Mouse (Mus musculus): ENCODE results near the gene Zfp455. TPM values are rescaled to one million over a fixed set of nuclear protein-coding genes. Genes with fewer than 3 reads are reported as not detected.
A peak's percentile ranks its signal among the peaks of the same experiment; 100 is the strongest.
"Not testable (repeated sequence)": the region's sequence is repeated elsewhere in the genome, so short reads cannot be mapped to it uniquely, and the experiment has no call there.

Gene Zfp455
- polyA plus RNA-seq (2014; fragmentation: Nextera tagmentation; extraction: Ambion mirVana) = 1.1 and 2.7 TPM in 2 replicates

GRCm38 (mm10) chr13:67194340-67194894 is at the start of gene Zfp455:
Gene Zfp455 (plus strand): TSS chr13:67194506.
- no peaks in the 10 kb centered on the region for H3K4me1 ChIP-seq (ENCODE audit: control insufficient read depth, insufficient read depth, low read length)
- H3K36me3 ChIP-seq (ENCODE audit: control insufficient read depth, insufficient read depth, low read length) = no peaks in the 10 kb centered on the region
- peak within 1 kb of the TSS; percentile 59 for H3K4me2 ChIP-seq (ENCODE audit: low read length)
- H3K27ac ChIP-seq (ENCODE audit: low read depth, low read length) = no peak within 1 kb of the TSS
- WGBS = 6% methylated on average over 13 of the region's 13 CpGs
- peak; percentile 96 for ATAC-seq
- peak within 1 kb of the TSS; percentile 56 for H3K4me3 ChIP-seq (ENCODE audit: low read depth, low read length)
- peak within 1 kb of the TSS; percentile 70 for H3K9ac ChIP-seq (ENCODE audit: low read length)
- H3K27me3 ChIP-seq (replicated peaks; ENCODE audit: control insufficient read depth, insufficient read depth, low read length) = no peaks in the 10 kb centered on the region
- peak; percentile 92 for DNase-seq (ENCODE audit: low spot score)
- H3K9me3 ChIP-seq (replicated peaks; ENCODE audit: control insufficient read depth, low read length) = no peaks in the 10 kb centered on the region

- not testable (repeated sequence) for DNase-seq (ENCODE audit: low spot score); H3K27me3 ChIP-seq (replicated peaks; ENCODE audit: control insufficient read depth, insufficient read depth, low read length); H3K27ac ChIP-seq (ENCODE audit: low read depth, low read length); H3K4me3 ChIP-seq (ENCODE audit: low read depth, low read length); H3K4me1 ChIP-seq (ENCODE audit: control insufficient read depth, insufficient read depth, low read length); H3K9ac ChIP-seq (ENCODE audit: low read length); H3K36me3 ChIP-seq (ENCODE audit: control insufficient read depth, insufficient read depth, low read length); ATAC-seq; H3K9me3 ChIP-seq (replicated peaks; ENCODE audit: control insufficient read depth, low read length); H3K4me2 ChIP-seq (ENCODE audit: low read length)
- 68% methylated on average over 4 of the region's 4 CpGs for WGBS
Measured at GRCm38 (mm10) chr13:67166122-67166521, 28.2 kb upstream of the Zfp455 start.

GRCm38 (mm10) chr13:67172991-67173722 is 21.1 kb upstream of the Zfp455 start, which contains the start of gene Rsl1:
Gene Rsl1 (plus strand): TSS chr13:67173182.
- DNase-seq (ENCODE audit: low spot score) (peak; percentile 78), ATAC-seq (peak; percentile 99)
- H3K27me3 ChIP-seq (replicated peaks; ENCODE audit: control insufficient read depth, insufficient read depth, low read length); H3K27ac ChIP-seq (ENCODE audit: low read depth, low read length); H3K9me3 ChIP-seq (replicated peaks; ENCODE audit: control insufficient read depth, low read length); H3K4me1 ChIP-seq (ENCODE audit: control insufficient read depth, insufficient read depth, low read length); H3K36me3 ChIP-seq (ENCODE audit: control insufficient read depth, insufficient read depth, low read length): not testable (repeated sequence)
- peak within 1 kb of the TSS; percentile 70 for H3K9ac ChIP-seq (ENCODE audit: low read length)
- under 1% methylated on average over 15 of the region's 17 CpGs for WGBS
- peak within 1 kb of the TSS; percentile 48 for H3K4me3 ChIP-seq (ENCODE audit: low read depth, low read length)
- H3K4me2 ChIP-seq (ENCODE audit: low read length) = peak within 1 kb of the TSS; percentile 53

- no peaks in the 10 kb centered on the region for H3K27me3 ChIP-seq (replicated peaks; ENCODE audit: control insufficient read depth, insufficient read depth, low read length)
- no peak overlapping the region for H3K27ac ChIP-seq (ENCODE audit: low read depth, low read length)
- no peak for DNase-seq (ENCODE audit: low spot score)
- no peaks in the 10 kb centered on the region for H3K9me3 ChIP-seq (replicated peaks; ENCODE audit: control insufficient read depth, low read length)
- H3K9ac ChIP-seq (ENCODE audit: low read length) = peak overlapping the region; percentile 70
- peak overlapping the region; percentile 48 for H3K4me3 ChIP-seq (ENCODE audit: low read depth, low read length)
- no peaks in the 10 kb centered on the region for H3K36me3 ChIP-seq (ENCODE audit: control insufficient read depth, insufficient read depth, low read length)
- WGBS = 29% methylated on average over 5 of the region's 5 CpGs
- no peak for ATAC-seq
- H3K4me1 ChIP-seq (ENCODE audit: control insufficient read depth, insufficient read depth, low read length) = no peaks in the 10 kb centered on the region
- peak overlapping the region; percentile 53 for H3K4me2 ChIP-seq (ENCODE audit: low read length)
Measured at GRCm38 (mm10) chr13:67173723-67174055, 20.6 kb upstream of the Zfp455 start.

- H3K9me3 ChIP-seq (replicated peaks; ENCODE audit: control insufficient read depth, low read length) = no peaks in the 10 kb centered on the region
- no peaks in the 10 kb centered on the region for H3K4me1 ChIP-seq (ENCODE audit: control insufficient read depth, insufficient read depth, low read length)
- ATAC-seq (no peak), DNase-seq (ENCODE audit: low spot score) (no peak)
- H3K27ac ChIP-seq (ENCODE audit: low read depth, low read length) = no peak overlapping the region
- H3K4me3 ChIP-seq (ENCODE audit: low read depth, low read length) = no peak overlapping the region
- H3K4me2 ChIP-seq (ENCODE audit: low read length) = no peak overlapping the region
- 77% methylated on average over 3 of the region's 3 CpGs for WGBS
- H3K9ac ChIP-seq (ENCODE audit: low read length) = no peak overlapping the region
- no peaks in the 10 kb centered on the region for H3K36me3 ChIP-seq (ENCODE audit: control insufficient read depth, insufficient read depth, low read length)
- no peaks in the 10 kb centered on the region for H3K27me3 ChIP-seq (replicated peaks; ENCODE audit: control insufficient read depth, insufficient read depth, low read length)
Measured at GRCm38 (mm10) chr13:67201656-67202055, 7.3 kb downstream of the Zfp455 start.

- no peak overlapping the region for H3K4me2 ChIP-seq (ENCODE audit: low read length)
- no peak overlapping the region for H3K9ac ChIP-seq (ENCODE audit: low read length)
- H3K4me3 ChIP-seq (ENCODE audit: low read depth, low read length) = no peak overlapping the region
- no peaks in the 10 kb centered on the region for H3K36me3 ChIP-seq (ENCODE audit: control insufficient read depth, insufficient read depth, low read length)
- no peaks in the 10 kb centered on the region for H3K9me3 ChIP-seq (replicated peaks; ENCODE audit: control insufficient read depth, low read length)
- no peak overlapping the region for H3K27ac ChIP-seq (ENCODE audit: low read depth, low read length)
- H3K4me1 ChIP-seq (ENCODE audit: control insufficient read depth, insufficient read depth, low read length) = no peaks in the 10 kb centered on the region
- DNase-seq (ENCODE audit: low spot score) = no peak
- no peaks in the 10 kb centered on the region for H3K27me3 ChIP-seq (replicated peaks; ENCODE audit: control insufficient read depth, insufficient read depth, low read length)
- 57% methylated on average over 4 of the region's 4 CpGs for WGBS
- ATAC-seq = no peak
Measured at GRCm38 (mm10) chr13:67214015-67214607, 19.8 kb downstream of the Zfp455 start.

Other genes starting within 250 kb of the Zfp455 start
- 9.6 and 10.1 TPM in 2 replicates for gene Zfp712, start 133.3 kb upstream of the Zfp455 start, polyA plus RNA-seq (2014; fragmentation: Nextera tagmentation; extraction: Ambion mirVana)
- 13.7 and 14.2 TPM in 2 replicates for gene Zfp708, start 96.5 kb upstream of the Zfp455 start, polyA plus RNA-seq (2014; fragmentation: Nextera tagmentation; extraction: Ambion mirVana)
- gene Gm28557, start 85.9 kb upstream of the Zfp455 start, polyA plus RNA-seq (2014; fragmentation: Nextera tagmentation; extraction: Ambion mirVana) = 1.6 and 2.2 TPM in 2 replicates
- gene Rslcan18, start 78.2 kb upstream of the Zfp455 start, polyA plus RNA-seq (2014; fragmentation: Nextera tagmentation; extraction: Ambion mirVana) = not detected in 2 replicates
- gene Zfp759, start 72.8 kb upstream of the Zfp455 start, polyA plus RNA-seq (2014; fragmentation: Nextera tagmentation; extraction: Ambion mirVana) = 3.9 and 4.8 TPM in 2 replicates
- 6.1 and 6.7 TPM in 2 replicates for gene Rsl1, start 21.3 kb upstream of the Zfp455 start, polyA plus RNA-seq (2014; fragmentation: Nextera tagmentation; extraction: Ambion mirVana)
- gene Zfp458, start 84.0 kb downstream of the Zfp455 start, polyA plus RNA-seq (2014; fragmentation: Nextera tagmentation; extraction: Ambion mirVana) = 4.4 and 6.5 TPM in 2 replicates
- gene Zfp457, start 112.0 kb downstream of the Zfp455 start, polyA plus RNA-seq (2014; fragmentation: Nextera tagmentation; extraction: Ambion mirVana) = 0.34 and 1.1 TPM in 2 replicates
- gene Zfp595, start 138.1 kb downstream of the Zfp455 start, polyA plus RNA-seq (2014; fragmentation: Nextera tagmentation; extraction: Ambion mirVana) = 2.0 and 2.1 TPM in 2 replicates
- gene Gm28044, start 166.0 kb downstream of the Zfp455 start, polyA plus RNA-seq (2014; fragmentation: Nextera tagmentation; extraction: Ambion mirVana) = 0.67 TPM in 1 of 2 replicates, not detected in the other
- gene Zfp953, start 166.1 kb downstream of the Zfp455 start, polyA plus RNA-seq (2014; fragmentation: Nextera tagmentation; extraction: Ambion mirVana) = 0.88 TPM in 2 replicates
- not detected in 2 replicates for gene Gm28041, start 181.2 kb downstream of the Zfp455 start, polyA plus RNA-seq (2014; fragmentation: Nextera tagmentation; extraction: Ambion mirVana)
- 0.61 and 1.1 TPM in 2 replicates for gene Zfp456, start 181.3 kb downstream of the Zfp455 start, polyA plus RNA-seq (2014; fragmentation: Nextera tagmentation; extraction: Ambion mirVana)
- 3.3 and 4.6 TPM in 2 replicates for gene Zfp429, start 205.3 kb downstream of the Zfp455 start, polyA plus RNA-seq (2014; fragmentation: Nextera tagmentation; extraction: Ambion mirVana)
- gene Zfp459, start 226.9 kb downstream of the Zfp455 start, polyA plus RNA-seq (2014; fragmentation: Nextera tagmentation; extraction: Ambion mirVana) = 0.34 and 0.72 TPM in 2 replicates

All from forebrain, embryonic 14.5 days (tissue).